Mouse (Mus musculus) liver, postnatal 0 days (tissue): ENCODE measurements around the gene Usp34. TPM values are rescaled to one million over a fixed set of nuclear protein-coding genes. Genes with fewer than 3 reads are reported as not detected.
"Not testable (repeated sequence)": the region's sequence is repeated elsewhere in the genome, so short reads cannot be mapped to it uniquely, and the experiment has no call there.

ENCODE experiments used
- ATAC-seq: fragments of 200-750 bp; cut with Nextera tagmentation; 2 replicates; pipeline ENCODE4 v1.8.0; 2017; ENCODE audit warnings: mild to moderate bottlenecking, moderate library complexity
- DNase-seq: peaks from one replicate; pipeline ENCODE4 v3.0.0-alpha.2; 2016
- H3K27ac ChIP-seq: fragments of 300-500 bp; sonication (generic); 2 replicates; pipeline ENCODE4 v1.5.1; 2014; ENCODE audit warnings: antibody characterized with exemption, moderate library complexity, mild to moderate bottlenecking, low read depth
- H3K27me3 ChIP-seq: fragments of 300-500 bp; sonication (generic); 2 replicates; pipeline ENCODE4 v1.6.1; 2014; ENCODE audit warnings: low read length, control low read depth, mixed read lengths; ENCODE audit not compliant: insufficient read depth
- H3K36me3 ChIP-seq: fragments of 300-500 bp; sonication (generic); replicated peaks from 2 replicates; pipeline ENCODE4 v1.6.1; 2014; ENCODE audit warnings: mild to moderate bottlenecking, control low read depth, low read length, moderate library complexity, mixed read lengths; ENCODE audit not compliant: insufficient read depth
- H3K4me1 ChIP-seq: fragments of 300-500 bp; sonication (generic); 2 replicates; pipeline ENCODE4 v1.6.1; 2014; ENCODE audit warnings: antibody characterized with exemption, mild to moderate bottlenecking, control low read depth; ENCODE audit not compliant: insufficient read depth
- H3K4me2 ChIP-seq: fragments of 300-500 bp; sonication (generic); 2 replicates; pipeline ENCODE4 v1.6.1; 2014; ENCODE audit warnings: low read depth, mild to moderate bottlenecking, low read length, moderate library complexity, mixed read lengths
- H3K4me3 ChIP-seq: fragments of 300-500 bp; sonication (generic); 2 replicates; pipeline ENCODE4 v1.5.1; 2014; ENCODE audit warnings: low read depth, low read length
- H3K9ac ChIP-seq: fragments of 300-500 bp; sonication (generic); replicated peaks from 2 replicates; pipeline ENCODE4 v1.6.1; 2014; ENCODE audit warnings: mild to moderate bottlenecking, moderate library complexity
- H3K9me3 ChIP-seq: fragments of 300-500 bp; sonication (generic); 2 replicates; pipeline ENCODE4 v1.6.1; 2016; ENCODE audit warnings: mild to moderate bottlenecking, control low read depth, low read length, mixed read lengths
- CTCF ChIP-seq: sonication (generic); IDR thresholded peaks from 2 replicates; pipeline ENCODE4 v1.5.1; 2016; ENCODE audit warnings: antibody characterized with exemption, low read depth
- EP300 ChIP-seq: IDR thresholded peaks from 2 replicates; pipeline ENCODE4 v1.6.1; 2016; ENCODE audit warnings: antibody characterized with exemption, low read depth, mild to moderate bottlenecking
- WGBS: fragments of 180-500 bp; shearing (Covaris S2); extraction: QIAGEN DNeasy Blood & Tissue Kit; methylation state at CpG from one replicate; pipeline ENCODE4 v1.1.7; 2014; ENCODE audit not compliant: insufficient replicate concordance; 5-methylcytosine and 5-hydroxymethylcytosine counted together
- polyA plus RNA-seq: library from polyadenylated mRNA; unstranded; fragments of >200 nt; fragmentation: Nextera tagmentation; extraction: Ambion mirVana; gene quantifications from 2 replicates; pipeline ENCODE4 v1.2.1, GENCODE M21; 2015

Gene Usp34
- polyA plus RNA-seq, 1 experiment from 2014 or later: 6.6 TPM

- Histone ChIP-seq H3K9me3 (no peaks in the 10 kb centered on the region), H3K27me3 (no peaks in the 10 kb centered on the region), H3K4me1 (peaks cover 12% of the 10 kb centered on the region), H3K4me2 (peak overlapping the region; percentile 78), H3K9ac (peak overlapping the region; percentile 47; the same call in 1 of the 2 replicates), H3K4me3 (peak overlapping the region; percentile 47), H3K36me3 (peaks cover under 1% of the 10 kb centered on the region), H3K27ac (0 out of 2 replicates have a peak overlapping the region, but pooled peaks have one; percentile 29)
- no peak for ATAC-seq
- peak; percentile 17 for DNase-seq
- 24% methylated on average over 5 of the region's 5 CpGs for WGBS
- TF ChIP-seq CTCF: no peak
- TF ChIP-seq EP300: no peak
Observed at GRCm38 (mm10) chr11:23498609-23499008, 191.9 kb downstream of the Usp34 start.

DNA sequence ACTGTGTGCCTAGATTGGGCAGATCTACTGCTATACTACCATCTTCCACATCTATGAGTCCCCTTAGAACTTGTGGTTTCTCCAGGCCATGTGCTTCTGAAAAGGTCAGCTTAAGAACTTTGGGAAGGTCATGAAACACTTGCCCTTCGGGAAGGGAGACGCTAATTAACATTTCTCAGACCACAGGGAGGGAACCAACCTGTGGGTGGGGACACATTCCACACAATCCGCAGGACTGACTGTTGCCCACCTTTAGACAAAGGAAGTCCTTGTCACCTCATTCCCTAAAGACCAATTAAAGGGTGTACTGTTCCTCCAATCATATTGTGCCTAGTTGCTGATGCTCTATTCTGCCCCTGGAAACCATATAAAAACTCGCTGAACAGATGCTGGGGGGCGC is 198.1 kb downstream of the Usp34 start:
- not testable (repeated sequence) for H3K4me3 ChIP-seq, H3K9ac ChIP-seq, DNase-seq, H3K4me1 ChIP-seq, H3K36me3 ChIP-seq, H3K27ac ChIP-seq, H3K4me2 ChIP-seq, H3K9me3 ChIP-seq, H3K27me3 ChIP-seq, ATAC-seq
- WGBS: 78% methylated on average over 5 of the region's 5 CpGs

GRCm38 (mm10) chr11:23514785-23515184 is 208.1 kb downstream of the Usp34 start:
- not testable (repeated sequence) for H3K4me2 ChIP-seq, H3K4me1 ChIP-seq, H3K9ac ChIP-seq, H3K36me3 ChIP-seq, DNase-seq, H3K27me3 ChIP-seq, H3K27ac ChIP-seq, ATAC-seq, H3K9me3 ChIP-seq, H3K4me3 ChIP-seq
- 54% methylated on average over 4 of the region's 4 CpGs for WGBS

DNA sequence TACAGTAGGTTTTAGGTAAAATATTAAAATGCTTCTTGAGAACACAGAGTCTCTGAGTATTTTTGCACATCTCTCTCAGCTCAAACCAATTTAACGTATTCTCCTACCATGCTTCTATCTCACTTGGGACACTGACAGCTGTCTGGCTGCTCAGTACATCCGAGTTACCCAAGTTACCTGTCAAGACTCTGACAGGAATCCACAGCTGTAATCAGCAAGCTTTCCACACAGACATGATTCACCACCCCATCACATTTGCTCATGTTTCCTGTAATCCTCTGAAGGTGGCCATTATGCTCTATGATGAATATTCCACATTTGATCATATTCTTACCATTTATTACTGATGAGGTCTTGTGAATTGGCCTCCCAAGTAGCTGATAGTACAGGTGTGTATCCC is 208.6 kb downstream of the Usp34 start:
- no peak overlapping the region for H3K27ac ChIP-seq
- H3K27me3 ChIP-seq: no peaks in the 10 kb centered on the region
- H3K4me1 ChIP-seq: no peaks in the 10 kb centered on the region
- ATAC-seq (no peak), DNase-seq (no peak)
- no peaks in the 10 kb centered on the region for H3K9me3 ChIP-seq
- H3K4me2 ChIP-seq: no peak overlapping the region
- 67% methylated on average over 2 of the region's 2 CpGs for WGBS
- H3K9ac ChIP-seq: no peak overlapping the region
- TF ChIP-seq EP300: no peak
- TF ChIP-seq CTCF: no peak
- no peaks in the 10 kb centered on the region for H3K36me3 ChIP-seq
- H3K4me3 ChIP-seq: no peak overlapping the region

- Histone ChIP-seq H3K4me1 (no peaks in the 10 kb centered on the region), H3K36me3 (no peaks in the 10 kb centered on the region), H3K27me3 (no peaks in the 10 kb centered on the region), H3K9me3 (no peaks in the 10 kb centered on the region), H3K9ac (no peak overlapping the region), H3K27ac (no peak overlapping the region), H3K4me2 (no peak overlapping the region), H3K4me3 (no peak overlapping the region)
- ATAC-seq (no peak), DNase-seq (no peak)
- 70% methylated on average over 3 of the region's 3 CpGs for WGBS
- TF ChIP-seq CTCF (no peak), EP300 (no peak)
Observed at GRCm38 (mm10) chr11:23518981-23519380, 212.3 kb downstream of the Usp34 start.

DNA sequence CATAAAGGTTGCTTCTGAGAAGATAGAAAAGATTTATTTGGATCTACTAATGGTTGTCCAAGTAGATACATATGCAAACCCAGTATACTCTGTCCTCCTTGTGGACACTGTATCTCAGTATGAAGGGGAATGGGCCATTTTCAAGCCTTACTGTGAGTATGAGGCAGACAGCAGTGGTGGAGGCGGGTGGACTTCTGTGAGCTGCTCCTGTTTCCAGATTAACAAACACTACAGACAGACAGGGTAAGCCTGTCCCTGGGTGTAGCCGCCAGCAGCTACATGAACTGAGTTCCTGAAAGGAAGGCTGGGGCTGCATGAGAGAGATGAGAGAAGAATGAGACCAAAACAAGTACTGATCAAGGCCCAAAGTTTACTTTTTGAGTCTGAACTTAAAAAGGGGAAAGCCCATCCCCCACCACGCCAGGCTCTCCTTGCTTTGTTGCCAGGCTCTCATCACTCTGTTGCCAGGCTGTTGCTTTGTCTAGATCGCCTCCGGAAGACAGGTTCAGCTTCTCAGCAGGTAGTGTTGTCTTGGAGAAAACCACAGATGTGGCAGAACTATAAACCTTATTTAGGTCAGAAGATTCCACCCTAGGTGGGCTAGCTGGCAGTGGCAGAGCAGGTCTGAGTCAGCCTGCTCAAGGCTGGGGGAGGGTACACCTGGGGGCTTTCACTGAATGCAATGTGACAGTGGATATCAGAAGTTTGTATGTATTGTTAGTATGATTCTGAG is 213.9 kb downstream of the Usp34 start, which contains the start of gene 1700093K21Rik:
TSS of gene 1700093K21Rik (minus strand) at position 683 of the 733 bp plus-strand sequence.
- 56% methylated on average over 5 of the region's 5 CpGs for WGBS

More for the DNA sequence above, 213.9 kb downstream of the Usp34 start, which contains the start of gene 1700093K21Rik:
- no peak for TF ChIP-seq CTCF
- no peak for TF ChIP-seq EP300
- H3K4me2 ChIP-seq: no peak within 1 kb of the TSS
- no peaks in the 10 kb centered on the region for H3K27me3 ChIP-seq
- H3K4me1 ChIP-seq: no peaks in the 10 kb centered on the region
- no peaks in the 10 kb centered on the region for H3K9me3 ChIP-seq
- H3K36me3 ChIP-seq: no peaks in the 10 kb centered on the region
- no peak within 1 kb of the TSS for H3K9ac ChIP-seq
- ATAC-seq (no peak), DNase-seq (no peak)
- H3K27ac ChIP-seq: no peak within 1 kb of the TSS
- H3K4me3 ChIP-seq: no peak within 1 kb of the TSS
